Mouse (Mus musculus): ENCODE results near the gene Fabp1. TPM values are rescaled to one million over a fixed set of nuclear protein-coding genes. Genes with fewer than 3 reads are reported as not detected.

Fabp1 gene
- 0.50 and 1.9 TPM in 2 replicates for polyA plus RNA-seq (2015; fragmentation: Nextera tagmentation; extraction: Ambion mirVana)

GRCm38 (mm10) chr6:71199612-71200011, at the start of gene Fabp1:
Gene Fabp1 (plus strand): TSS chr6:71199827.

Other genes with a start within 250 kb of the Fabp1 start
- gene Foxi3, start 243.3 kb upstream of the Fabp1 start, polyA plus RNA-seq (2015; fragmentation: Nextera tagmentation; extraction: Ambion mirVana): not detected in 2 replicates
- 7.3 and 7.8 TPM in 2 replicates for gene Thnsl2, start 55.4 kb upstream of the Fabp1 start, polyA plus RNA-seq (2015; fragmentation: Nextera tagmentation; extraction: Ambion mirVana)
- 19.3 and 23.3 TPM in 2 replicates for gene Krcc1, start 71.8 kb downstream of the Fabp1 start, polyA plus RNA-seq (2015; fragmentation: Nextera tagmentation; extraction: Ambion mirVana)
- 0.22 and 0.27 TPM in 2 replicates for gene Smyd1, start 122.4 kb downstream of the Fabp1 start, polyA plus RNA-seq (2015; fragmentation: Nextera tagmentation; extraction: Ambion mirVana)
- 0.15 and 0.17 TPM in 2 replicates for gene Cd8b1, start 123.0 kb downstream of the Fabp1 start, polyA plus RNA-seq (2015; fragmentation: Nextera tagmentation; extraction: Ambion mirVana)
- gene Cd8a, start 173.6 kb downstream of the Fabp1 start, polyA plus RNA-seq (2015; fragmentation: Nextera tagmentation; extraction: Ambion mirVana): not detected in 2 replicates
- gene Rmnd5a, start 240.8 kb downstream of the Fabp1 start, polyA plus RNA-seq (2015; fragmentation: Nextera tagmentation; extraction: Ambion mirVana): 8.9 and 10.3 TPM in 2 replicates

Data from neural tube, postnatal 0 days (tissue).